Mouse (Mus musculus) MEL (cell line): ENCODE measurements around the gene Pi4k2b.

Source experiments
- CHD1 ChIP-seq: IDR thresholded peaks from 2 replicates; pipeline ENCODE4 v1.6.1; 2012; ENCODE audit warnings: low read depth, mild to moderate bottlenecking, inconsistent platforms, low read length, improper control_type of control experiment
- CTCF ChIP-seq, 3 experiments: IDR thresholded peaks in 2 of 3; conservative IDR thresholded peaks in 1 of 3; 2 replicates each; pipeline ENCODE4 v1.5.1; 2011 to 2012; ENCODE audit warnings: low read length in 3 of 3, low read depth in 2 of 3, mild to moderate bottlenecking in 2 of 3, improper control_type of control experiment in 1 of 3, inconsistent platforms in 1 of 3, mixed read lengths in 1 of 3, moderate library complexity in 1 of 3; ENCODE audit not compliant: control insufficient read depth in 1 of 3, insufficient read depth in 1 of 3, poor library complexity in 1 of 3, severe bottlenecking in 1 of 3
- ETS1 ChIP-seq: IDR thresholded peaks from 2 replicates; pipeline ENCODE4 v1.6.1; 2012; ENCODE audit warnings: low read depth, mild to moderate bottlenecking, inconsistent platforms, low read length, improper control_type of control experiment, moderate library complexity
- GABPA ChIP-seq: IDR thresholded peaks from 2 replicates; pipeline ENCODE4 v1.6.1; 2012; ENCODE audit warnings: low read depth, mild to moderate bottlenecking, inconsistent platforms, low read length, improper control_type of control experiment, moderate library complexity
- MAX ChIP-seq: IDR thresholded peaks from 2 replicates; pipeline ENCODE4 v1.6.1; 2011; ENCODE audit warnings: low read length, improper control_type of control experiment
- POLR2A ChIP-seq, 2 experiments: IDR thresholded peaks; 2 replicates each; pipeline ENCODE4 v1.6.1; 2011 to 2012; ENCODE audit warnings: low read length in 2 of 2, mild to moderate bottlenecking in 2 of 2, control low read depth in 1 of 2, improper control_type of control experiment in 1 of 2, low read depth in 1 of 2, moderate library complexity in 1 of 2; ENCODE audit not compliant: control insufficient read depth in 1 of 2, insufficient read depth in 1 of 2, poor library complexity in 1 of 2
- TCF12 ChIP-seq: IDR thresholded peaks from 2 replicates; pipeline ENCODE4 v1.6.1; 2014; ENCODE audit warnings: low read depth, mild to moderate bottlenecking, inconsistent platforms, low read length, improper control_type of control experiment, moderate library complexity

- TF ChIP-seq POLR2A (IDR thresholded peaks at IDR 0.05; ENCODE audit: control insufficient read depth in 1 of 2, insufficient read depth in 1 of 2, low read depth in 1 of 2, low read length in 2 of 2, poor library complexity in 1 of 2) (no peak), TCF12 (no peak), CTCF (IDR thresholded peaks at IDR 0.05 in 2 of 3, conservative IDR thresholded peaks at IDR 0.05 in 1 of 3; ENCODE audit: control insufficient read depth in 1 of 3, insufficient read depth in 1 of 3, low read depth in 2 of 3, low read length in 3 of 3, poor library complexity in 1 of 3, severe bottlenecking in 1 of 3) (no peak), MAX (no peak), ETS1 (no peak), CHD1 (no peak), GABPA (no peak)
Observed at GRCm38 (mm10) chr5:52783957-52784356, 42.6 kb downstream of the Pi4k2b start.
